Mouse (Mus musculus) midbrain, embryonic 13.5 days (tissue): ENCODE results near the gene Fut2. TPM values are rescaled to one million over a fixed set of nuclear protein-coding genes. Genes with fewer than 3 reads are reported as not detected.

Experiments
- ATAC-seq: fragments of 200-750 bp; cut with Nextera tagmentation; 2 replicates; pipeline ENCODE4 v1.8.0; 2017; ENCODE audit warnings: mild to moderate bottlenecking, moderate TSS enrichment, moderate library complexity
- H3K27ac ChIP-seq: fragments of 300-500 bp; sonication (generic); 2 replicates; pipeline ENCODE4 v1.5.1; 2015; ENCODE audit warnings: inconsistent platforms, mild to moderate bottlenecking, moderate library complexity
- H3K27me3 ChIP-seq: fragments of 300-500 bp; sonication (generic); 2 replicates; pipeline ENCODE4 v1.6.1; 2015; ENCODE audit warnings: mild to moderate bottlenecking, inconsistent platforms
- H3K36me3 ChIP-seq: fragments of 300-500 bp; sonication (generic); 2 replicates; pipeline ENCODE4 v1.6.1; 2015; ENCODE audit warnings: mild to moderate bottlenecking, inconsistent platforms
- H3K4me1 ChIP-seq: fragments of 300-500 bp; sonication (generic); replicated peaks from 2 replicates; pipeline ENCODE4 v1.6.1; 2015; ENCODE audit warnings: inconsistent platforms
- H3K4me2 ChIP-seq: fragments of 300-500 bp; sonication (generic); replicated peaks from 2 replicates; pipeline ENCODE4 v1.6.1; 2015; ENCODE audit warnings: moderate library complexity, mild to moderate bottlenecking, inconsistent platforms
- H3K4me3 ChIP-seq: fragments of 300-500 bp; sonication (generic); replicated peaks from 2 replicates; pipeline ENCODE4 v1.5.1; 2015; ENCODE audit warnings: mild to moderate bottlenecking, inconsistent platforms
- H3K9ac ChIP-seq: fragments of 300-500 bp; sonication (generic); replicated peaks from 2 replicates; pipeline ENCODE4 v1.6.1; 2015; ENCODE audit warnings: mild to moderate bottlenecking, inconsistent platforms
- H3K9me3 ChIP-seq: fragments of 300-500 bp; sonication (generic); 2 replicates; pipeline ENCODE4 v1.6.1; 2016; ENCODE audit warnings: mild to moderate bottlenecking, inconsistent platforms
- WGBS: fragments of 180-500 bp; shearing (Covaris S2); methylation state at CpG from one replicate; pipeline ENCODE4 v1.1.7; 2015; 5-methylcytosine and 5-hydroxymethylcytosine counted together
- polyA plus RNA-seq: library from polyadenylated mRNA; unstranded; fragments of >200 nt; fragmentation: Nextera tagmentation; extraction: Ambion mirVana; gene quantifications from 2 replicates; pipeline ENCODE4 v1.2.1, GENCODE M21; 2015

Fut2 gene
- polyA plus RNA-seq, 1 experiment from 2014 or later, result 0.09 TPM

GRCm38 (mm10) chr7:45701072-45701471, 34.9 kb upstream of the Fut2 start:
- ATAC-seq, result no peak
- Histone ChIP-seq H3K27ac (peak overlapping the region; percentile 85), H3K27me3 (peaks cover 28% of the 10 kb centered on the region), H3K9me3 (no peaks in the 10 kb centered on the region), H3K4me3 (peak overlapping the region; percentile 52), H3K9ac (peak overlapping the region; percentile 53), H3K4me2 (peak overlapping the region; percentile 92), H3K36me3 (no peaks in the 10 kb centered on the region), H3K4me1 (peaks cover 63% of the 10 kb centered on the region)
- 28% methylated on average over 11 of the region's 11 CpGs for whole genome bisulfite sequencing

- Histone ChIP-seq H3K4me3 (peak overlapping the region; percentile 52), H3K27ac (peak overlapping the region; percentile 85), H3K27me3 (peaks cover 28% of the 10 kb centered on the region), H3K36me3 (no peaks in the 10 kb centered on the region), H3K4me2 (peak overlapping the region; percentile 92), H3K9ac (peak overlapping the region; percentile 80), H3K9me3 (no peaks in the 10 kb centered on the region), H3K4me1 (peaks cover 57% of the 10 kb centered on the region)
- peak; percentile 10 for ATAC-seq
- 0% methylated on average over 20 of the region's 20 CpGs for WGBS
These were observed 34.3 kb upstream of the Fut2 start for GRCm38 (mm10) chr7:45700301-45701015.

GRCm38 (mm10) chr7:45699523-45700141, 33.4 kb upstream of the Fut2 start, which contains the start of gene Car11:
TSS of gene Car11 (plus strand) at chr7:45699843.
- H3K27ac ChIP-seq, result peak within 1 kb of the TSS; percentile 85
- no peaks in the 10 kb centered on the region for H3K36me3 ChIP-seq
- H3K4me2 ChIP-seq, result peak within 1 kb of the TSS; percentile 92
- peaks cover 57% of the 10 kb centered on the region for H3K4me1 ChIP-seq
- peak within 1 kb of the TSS; percentile 80 for H3K9ac ChIP-seq
- peak within 1 kb of the TSS; percentile 52 for H3K4me3 ChIP-seq
- no peak for ATAC-seq
- peaks cover 28% of the 10 kb centered on the region for H3K27me3 ChIP-seq
- 2% methylated on average over 36 of the region's 36 CpGs for WGBS
- no peaks in the 10 kb centered on the region for H3K9me3 ChIP-seq

GRCm38 (mm10) chr7:45697894-45698293, 31.7 kb upstream of the Fut2 start:
- no peak overlapping the region for H3K4me3 ChIP-seq
- H3K27ac ChIP-seq, result no peak overlapping the region
- no peaks in the 10 kb centered on the region for H3K36me3 ChIP-seq
- ATAC-seq, result no peak
- H3K9ac ChIP-seq, result no peak overlapping the region
- H3K9me3 ChIP-seq, result no peaks in the 10 kb centered on the region
- H3K4me1 ChIP-seq, result peaks cover 43% of the 10 kb centered on the region
- 78% methylated on average over 7 of the region's 7 CpGs for WGBS
- H3K4me2 ChIP-seq, result no peak overlapping the region
- peaks cover 28% of the 10 kb centered on the region for H3K27me3 ChIP-seq

GRCm38 (mm10) chr7:45695098-45695497, 28.9 kb upstream of the Fut2 start:
- Histone ChIP-seq H3K9me3 (no peaks in the 10 kb centered on the region), H3K4me1 (peaks cover 19% of the 10 kb centered on the region), H3K36me3 (no peaks in the 10 kb centered on the region), H3K4me2 (no peak overlapping the region), H3K9ac (no peak overlapping the region), H3K27me3 (peaks cover 26% of the 10 kb centered on the region), H3K4me3 (no peak overlapping the region), H3K27ac (no peak overlapping the region)
- no peak for ATAC-seq
- WGBS, result 13% methylated on average over 6 of the region's 6 CpGs

GRCm38 (mm10) chr7:45693921-45694591, 27.9 kb upstream of the Fut2 start, which contains the start of gene Sec1:
TSS of gene Sec1 (minus strand) at chr7:45694402.
- Histone ChIP-seq H3K9ac (no peak within 1 kb of the TSS), H3K9me3 (no peaks in the 10 kb centered on the region), H3K27ac (no peak within 1 kb of the TSS), H3K4me1 (peaks cover 9% of the 10 kb centered on the region; the same call in 1 of the 2 replicates), H3K27me3 (peaks cover 16% of the 10 kb centered on the region), H3K4me3 (no peak within 1 kb of the TSS), H3K4me2 (no peak within 1 kb of the TSS), H3K36me3 (no peaks in the 10 kb centered on the region)
- ATAC-seq, result no peak
- 89% methylated on average over 50 of the region's 50 CpGs for WGBS

- H3K4me1 ChIP-seq, result 0 out of 2 replicates have a peak, but pooled peaks cover 5% of the 10 kb centered on the region
- H3K4me2 ChIP-seq, result no peak overlapping the region
- H3K9ac ChIP-seq, result no peak overlapping the region
- no peaks in the 10 kb centered on the region for H3K9me3 ChIP-seq
- H3K4me3 ChIP-seq, result no peak overlapping the region
- H3K27ac ChIP-seq, result no peak overlapping the region
- WGBS, result 71% methylated on average over 2 of the region's 2 CpGs
- H3K27me3 ChIP-seq, result 0 out of 2 replicates have a peak, but pooled peaks cover 3% of the 10 kb centered on the region
- ATAC-seq, result no peak
- no peaks in the 10 kb centered on the region for H3K36me3 ChIP-seq
These were observed 26.2 kb upstream of the Fut2 start for GRCm38 (mm10) chr7:45692364-45692763.

GRCm38 (mm10) chr7:45689800-45690199, 23.6 kb upstream of the Fut2 start:
- ATAC-seq, result no peak
- H3K4me2 ChIP-seq, result no peak overlapping the region
- 86% methylated on average over 11 of the region's 11 CpGs for WGBS
- H3K27me3 ChIP-seq, result 0 out of 2 replicates have a peak, but pooled peaks cover 3% of the 10 kb centered on the region
- 0 out of 2 replicates have a peak, but pooled peaks cover 2% of the 10 kb centered on the region for H3K4me1 ChIP-seq
- H3K4me3 ChIP-seq, result no peak overlapping the region
- H3K9me3 ChIP-seq, result no peaks in the 10 kb centered on the region
- H3K27ac ChIP-seq, result no peak overlapping the region
- no peak overlapping the region for H3K9ac ChIP-seq
- H3K36me3 ChIP-seq, result no peaks in the 10 kb centered on the region

- ATAC-seq, result no peak
- no peak overlapping the region for H3K4me2 ChIP-seq
- no peak overlapping the region for H3K27ac ChIP-seq
- no peak overlapping the region for H3K4me3 ChIP-seq
- H3K27me3 ChIP-seq, result 0 out of 2 replicates have a peak, but pooled peaks cover 3% of the 10 kb centered on the region
- no peaks in the 10 kb centered on the region for H3K9me3 ChIP-seq
- no peak overlapping the region for H3K9ac ChIP-seq
- 66% methylated on average over 6 of the region's 6 CpGs for WGBS
- H3K36me3 ChIP-seq, result no peaks in the 10 kb centered on the region
- no peaks in the 10 kb centered on the region for H3K4me1 ChIP-seq
These were observed 22.9 kb upstream of the Fut2 start for GRCm38 (mm10) chr7:45689099-45689498.

GRCm38 (mm10) chr7:45686841-45687240, 20.6 kb upstream of the Fut2 start:
- ATAC-seq, result no peak
- H3K27me3 ChIP-seq, result no peaks in the 10 kb centered on the region
- H3K36me3 ChIP-seq, result no peaks in the 10 kb centered on the region
- H3K4me3 ChIP-seq, result no peak overlapping the region
- H3K9ac ChIP-seq, result no peak overlapping the region
- 74% methylated on average over 3 of the region's 3 CpGs for WGBS
- no peak overlapping the region for H3K27ac ChIP-seq
- H3K4me1 ChIP-seq, result peaks cover 11% of the 10 kb centered on the region
- no peak overlapping the region for H3K4me2 ChIP-seq
- no peaks in the 10 kb centered on the region for H3K9me3 ChIP-seq

GRCm38 (mm10) chr7:45685811-45686210, 19.6 kb upstream of the Fut2 start:
- Histone ChIP-seq H3K27ac (no peak overlapping the region), H3K27me3 (no peaks in the 10 kb centered on the region), H3K9me3 (no peaks in the 10 kb centered on the region), H3K4me1 (peaks cover 11% of the 10 kb centered on the region), H3K4me2 (no peak overlapping the region), H3K9ac (no peak overlapping the region), H3K36me3 (no peaks in the 10 kb centered on the region), H3K4me3 (no peak overlapping the region)
- no peak for ATAC-seq
- 69% methylated on average over 10 of the region's 10 CpGs for WGBS
